9 mouse cellular contexts compared by ENCODE assay signal in genomic region chr4:118272258-118272657, GRCm38 (mm10). TPM values are rescaled to one million over a fixed set of nuclear protein-coding genes. Genes with fewer than 3 reads are reported as not detected.
A peak's percentile ranks its signal among the peaks of the same experiment; 100 is the strongest.
DNase-seq lines count a peak whose midpoint lies in the region; ATAC-seq and TF ChIP-seq lines count a peak whose summit lies in the region.
"Had no signal": no experiment of that assay in that cellular context is flagged by ENCODE, and none has a peak within 500 bp of the region (broad histone marks: within the 10 kb centered on the region; RNA-seq: fewer than 3 reads in every experiment).

No protein-coding gene starts in this region.

- DNase-seq in thymus, adult 2 months: no peak
- DNase-seq in thymus, adult 18-20 months: no peak
- DNase-seq in heart, adult 8-10 months (ENCODE audit: low spot score): peak; percentile 18
- DNase-seq in kidney, postnatal 25 days: peak; percentile 93 to 98
- DNase-seq in gastrocnemius, postnatal 4 days (ENCODE audit: low spot score in 2 of 2): no peak
- DNase-seq in frontal cortex, adult 2 months (ENCODE audit: extremely low spot score in 1 of 2, low spot score in 1 of 2): no peak
- no peak for DNase-seq in layer of hippocampus, adult 2 months (ENCODE audit: low spot score in 2 of 2)

- peak overlapping the region; percentile 56; the same call in 1 of the 2 replicates for H3K9ac ChIP-seq in stomach, embryonic 16.5 days (ENCODE audit: low read length)
- H3K9ac ChIP-seq: liver, embryonic 14.5 days had no signal

- no peaks in the 10 kb centered on the region for H3K27me3 ChIP-seq in thymus, adult 2 months (ENCODE audit: control insufficient read depth, insufficient read depth, low read length)
- no peaks in the 10 kb centered on the region for H3K27me3 ChIP-seq in stomach, embryonic 16.5 days (ENCODE audit: control insufficient read depth, insufficient read depth, low read length)

- peaks cover 17% of the 10 kb centered on the region; the same call in 1 of the 2 replicates for H3K36me3 ChIP-seq in thymus, adult 2 months (ENCODE audit: control insufficient read depth, insufficient read depth, low read length)
- H3K36me3 ChIP-seq in stomach, embryonic 16.5 days (ENCODE audit: control insufficient read depth, insufficient read depth, low read length): peaks cover 8% of the 10 kb centered on the region; the same call in 1 of the 2 replicates

- 87% methylated on average over 5 of the region's 5 CpGs for WGBS in thymus, adult 2 months
- 38% methylated on average over 5 of the region's 5 CpGs for WGBS in stomach, embryonic 16.5 days

- H3K9me3 ChIP-seq in stomach, embryonic 16.5 days (replicated peaks; ENCODE audit: control insufficient read depth, low read length): no peaks in the 10 kb centered on the region

- no peak for TF ChIP-seq POLR2A in thymus, adult 2 months (IDR thresholded peaks at IDR 0.05; ENCODE audit: control insufficient read depth, extremely low read depth, insufficient read depth, low read length, poor library complexity)

- no peak overlapping the region for H3K4me3 ChIP-seq in thymus, adult 2 months (ENCODE audit: control insufficient read depth, insufficient read depth, low read length)
- 0 out of 2 replicates have a peak overlapping the region, but pooled peaks have one; percentile 8 for H3K4me3 ChIP-seq in stomach, embryonic 16.5 days (replicated peaks; ENCODE audit: low read length)
- H3K4me3 ChIP-seq in layer of hippocampus, adult 2 months: no peak overlapping the region

- H3K4me1 ChIP-seq in thymus, adult 2 months (replicated peaks; ENCODE audit: control insufficient read depth, insufficient read depth, low read length): peaks cover 27% of the 10 kb centered on the region
- peaks cover 67% of the 10 kb centered on the region for H3K4me1 ChIP-seq in stomach, embryonic 16.5 days (ENCODE audit: control insufficient read depth, insufficient read depth, low read length)

- H3K27ac ChIP-seq in thymus, adult 2 months (ENCODE audit: control insufficient read depth, insufficient read depth, low read length): peak overlapping the region; percentile 60; the same call in 1 of the 2 replicates
- H3K27ac ChIP-seq in stomach, embryonic 16.5 days (ENCODE audit: low read length): peak overlapping the region; percentile 98
- no peak overlapping the region for H3K27ac ChIP-seq in layer of hippocampus, adult 2 months
- H3K27ac ChIP-seq: liver, embryonic 14.5 days had no signal

- TF ChIP-seq CTCF in thymus, adult 2 months (IDR thresholded peaks at IDR 0.05; ENCODE audit: borderline replicate concordance, control insufficient read depth, extremely low read depth, insufficient read depth, low read length, poor library complexity): no peak
- TF ChIP-seq CTCF in layer of hippocampus, adult 2 months (conservative IDR thresholded peaks at IDR 0.05): no peak

- peak overlapping the region; percentile 42; the same call in 1 of the 2 replicates for H3K4me2 ChIP-seq in stomach, embryonic 16.5 days (ENCODE audit: low read depth, low read length)

- ATAC-seq in stomach, embryonic 16.5 days (ENCODE audit: insufficient read depth, low FRiP score): peak; percentile 84

RNA-seq across cellular contexts. Expression of gene Ptprf, which starts 18.9 kb away (rescaled TPM):
- polyA plus RNA-seq in thymus, adult 2 months (2012; rRNA removed): 165 and 202 TPM in 2 replicates
- 1 to 10 TPM; 3.6 to 6.8 (median 4.6) TPM for total RNA-seq in heart, adult 8-10 months (2022)
- polyA plus RNA-seq in stomach, embryonic 16.5 days (2015; fragmentation: Nextera tagmentation; extraction: Ambion mirVana): 86.0 and 93.0 TPM in 2 replicates
- total RNA-seq in gastrocnemius, postnatal 4 days (2021): 10 to 100 TPM; 28.9 to 30.0 TPM
- 48.7 and 61.0 TPM in 2 replicates for polyA plus RNA-seq in frontal cortex, adult 2 months (2012; rRNA removed)
- total RNA-seq in layer of hippocampus, adult 2 months (2021): 10 to 100 TPM; 69.8 to 73.0 TPM

Comparison
In these comparisons a context has a peak if more than half of its experiments do, and no peak if none do; other contexts are left out.
1. DNase-seq: peak in heart, adult 8-10 months (single experiment) and kidney, postnatal 25 days (2 of 2); none in thymus, adult 2 months (single experiment), thymus, adult 18-20 months (0 of 2), gastrocnemius, postnatal 4 days (0 of 2), frontal cortex, adult 2 months (0 of 2) and layer of hippocampus, adult 2 months (0 of 2).